Mouse (Mus musculus): ENCODE data around the gene Myh2. TPM values are rescaled to one million over a fixed set of nuclear protein-coding genes. Genes with fewer than 3 reads are reported as not detected.

Myh2 gene
- polyA plus RNA-seq (2015; fragmentation: Nextera tagmentation; extraction: Ambion mirVana): not detected in 2 replicates

- Histone ChIP-seq H3K27me3 (no peaks in the 10 kb centered on the region), H3K36me3 (no peaks in the 10 kb centered on the region), H3K4me3 (replicated peaks) (no peak within 1 kb of the TSS), H3K4me1 (replicated peaks) (no peaks in the 10 kb centered on the region), H3K9ac (replicated peaks) (no peak within 1 kb of the TSS), H3K27ac (no peak within 1 kb of the TSS), H3K4me2 (replicated peaks) (no peak within 1 kb of the TSS), H3K9me3 (no peaks in the 10 kb centered on the region)
- ATAC-seq: no peak
- 63% methylated on average over 14 of the region's 14 CpGs for WGBS
Observed at GRCm38 (mm10) chr11:67170727-67171126, at the start of gene Myh2. Gene Myh2, plus strand, starts transcription at chr11:67171027.

DNA sequence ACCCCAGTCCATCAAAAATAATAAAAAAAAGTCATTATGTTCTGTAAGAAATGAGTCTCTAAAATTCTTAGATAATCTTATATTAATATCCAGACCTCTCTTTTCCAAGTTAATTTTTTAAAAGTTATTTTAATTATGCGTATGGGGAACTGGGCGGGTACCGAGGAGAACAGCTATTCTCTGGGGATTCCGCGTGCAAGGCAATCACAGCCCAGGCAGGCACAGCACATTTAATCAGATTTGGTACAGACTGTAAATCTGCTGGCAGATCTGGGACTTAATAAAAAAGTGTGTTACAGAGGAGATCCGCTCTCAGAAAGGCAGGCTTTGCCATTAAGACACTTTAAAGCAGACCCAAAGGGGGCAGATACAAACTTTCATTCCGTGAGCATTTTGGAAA, 45.9 kb upstream of the Myh2 start:
- no peak for ATAC-seq
- Histone ChIP-seq H3K36me3 (no peaks in the 10 kb centered on the region), H3K4me3 (replicated peaks) (no peak overlapping the region), H3K4me2 (replicated peaks) (no peak overlapping the region), H3K27me3 (no peaks in the 10 kb centered on the region), H3K4me1 (replicated peaks) (peaks cover 12% of the 10 kb centered on the region), H3K9me3 (no peaks in the 10 kb centered on the region), H3K27ac (no peak overlapping the region), H3K9ac (replicated peaks) (no peak overlapping the region)
- 63% methylated on average over 7 of the region's 7 CpGs for WGBS

- no peaks in the 10 kb centered on the region for H3K36me3 ChIP-seq
- no peak overlapping the region for H3K9ac ChIP-seq (replicated peaks)
- ATAC-seq: no peak
- no peaks in the 10 kb centered on the region for H3K9me3 ChIP-seq
- WGBS: 78% methylated on average over 17 of the region's 17 CpGs
- H3K4me3 ChIP-seq (replicated peaks): no peak overlapping the region
- no peaks in the 10 kb centered on the region for H3K27me3 ChIP-seq
- no peak overlapping the region for H3K4me2 ChIP-seq (replicated peaks)
- H3K27ac ChIP-seq: 0 out of 2 replicates have a peak overlapping the region, but pooled peaks have one; percentile 2
- peaks cover 8% of the 10 kb centered on the region; the same call in 1 of the 2 replicates for H3K4me1 ChIP-seq (replicated peaks)
Observed at GRCm38 (mm10) chr11:67125361-67125760, 45.5 kb upstream of the Myh2 start.

GRCm38 (mm10) chr11:67133526-67133925, 37.3 kb upstream of the Myh2 start:
- 81% methylated on average over 2 of the region's 2 CpGs for WGBS

DNA sequence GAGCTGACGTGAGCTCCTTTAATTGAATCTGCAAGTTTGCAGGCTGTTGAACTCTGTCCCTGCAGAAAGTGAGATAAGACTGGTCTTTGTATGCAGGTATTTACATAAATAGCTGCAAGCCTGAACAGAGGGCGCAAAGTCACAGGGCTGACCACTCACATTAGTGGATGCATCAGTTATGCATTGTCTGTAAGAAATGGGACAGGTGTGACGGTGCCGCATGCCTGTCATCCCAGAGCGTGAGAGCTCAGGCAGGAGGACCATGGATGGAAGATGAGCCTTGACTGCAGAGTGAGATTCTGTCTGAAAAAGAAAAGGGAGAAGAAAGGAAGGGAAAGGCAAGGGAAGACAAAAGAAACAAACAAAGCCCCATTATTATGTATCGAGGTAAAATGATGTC, 36.2 kb upstream of the Myh2 start:
- 56% methylated on average over 6 of the region's 6 CpGs for whole genome bisulfite sequencing
- no peaks in the 10 kb centered on the region for H3K36me3 ChIP-seq
- H3K4me1 ChIP-seq (replicated peaks): peaks cover 3% of the 10 kb centered on the region; the same call in 1 of the 2 replicates
- H3K4me2 ChIP-seq (replicated peaks): no peak overlapping the region
- 0 out of 2 replicates have a peak, but pooled peaks have one; percentile 48 for ATAC-seq
- H3K27ac ChIP-seq: no peak overlapping the region
- no peak overlapping the region for H3K4me3 ChIP-seq (replicated peaks)
- no peaks in the 10 kb centered on the region for H3K27me3 ChIP-seq
- no peaks in the 10 kb centered on the region for H3K9me3 ChIP-seq
- H3K9ac ChIP-seq (replicated peaks): no peak overlapping the region

More at GRCm38 (mm10) chr11:67133526-67133925, 37.3 kb upstream of the Myh2 start:
- Histone ChIP-seq H3K36me3 (no peaks in the 10 kb centered on the region), H3K4me3 (replicated peaks) (no peak overlapping the region), H3K27me3 (no peaks in the 10 kb centered on the region), H3K4me1 (replicated peaks) (peaks cover 3% of the 10 kb centered on the region; the same call in 1 of the 2 replicates), H3K4me2 (replicated peaks) (no peak overlapping the region), H3K9ac (replicated peaks) (no peak overlapping the region), H3K9me3 (no peaks in the 10 kb centered on the region), H3K27ac (no peak overlapping the region)
- ATAC-seq: no peak

- no peak overlapping the region for H3K27ac ChIP-seq
- H3K9ac ChIP-seq (replicated peaks): no peak overlapping the region
- no peak for ATAC-seq
- H3K4me3 ChIP-seq (replicated peaks): no peak overlapping the region
- H3K27me3 ChIP-seq: no peaks in the 10 kb centered on the region
- no peaks in the 10 kb centered on the region for H3K9me3 ChIP-seq
- no peak overlapping the region for H3K4me2 ChIP-seq (replicated peaks)
- WGBS: 92% methylated on average over 2 of the region's 2 CpGs
- no peaks in the 10 kb centered on the region for H3K36me3 ChIP-seq
- peaks cover 3% of the 10 kb centered on the region; the same call in 1 of the 2 replicates for H3K4me1 ChIP-seq (replicated peaks)
Observed at GRCm38 (mm10) chr11:67135532-67135931, 35.3 kb upstream of the Myh2 start.

GRCm38 (mm10) chr11:67139556-67139955, 31.3 kb upstream of the Myh2 start:
- Histone ChIP-seq H3K36me3 (no peaks in the 10 kb centered on the region), H3K4me2 (replicated peaks) (no peak overlapping the region), H3K4me3 (replicated peaks) (no peak overlapping the region), H3K27ac (no peak overlapping the region), H3K4me1 (replicated peaks) (peaks cover 2% of the 10 kb centered on the region; the same call in 1 of the 2 replicates), H3K9me3 (no peaks in the 10 kb centered on the region), H3K27me3 (no peaks in the 10 kb centered on the region), H3K9ac (replicated peaks) (no peak overlapping the region)
- WGBS: 90% methylated on average over 8 of the region's 8 CpGs
- no peak for ATAC-seq

DNA sequence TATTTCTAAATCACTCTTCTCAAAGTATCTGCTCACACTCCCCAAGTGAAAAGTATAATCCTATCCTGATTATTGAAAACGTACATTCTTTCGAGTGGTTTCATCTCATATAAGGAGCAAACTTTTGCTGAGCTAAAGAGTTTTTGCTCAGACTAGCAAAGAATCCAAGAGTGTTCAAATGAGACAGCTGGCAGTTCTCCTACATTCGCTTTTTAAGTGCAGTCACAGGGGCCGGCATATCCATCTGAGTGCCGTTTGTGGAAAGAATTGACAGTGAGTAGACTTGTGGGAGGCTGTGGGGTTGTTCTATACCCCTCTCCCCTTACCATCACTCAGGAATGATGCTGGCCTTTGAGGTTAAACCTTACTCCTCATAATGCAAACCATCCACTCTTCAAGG, 30.7 kb upstream of the Myh2 start:
- H3K27ac ChIP-seq: no peak overlapping the region
- no peaks in the 10 kb centered on the region for H3K27me3 ChIP-seq
- no peaks in the 10 kb centered on the region for H3K9me3 ChIP-seq
- no peak overlapping the region for H3K4me3 ChIP-seq (replicated peaks)
- 93% methylated on average over 5 of the region's 5 CpGs for WGBS
- H3K4me2 ChIP-seq (replicated peaks): no peak overlapping the region
- H3K9ac ChIP-seq (replicated peaks): no peak overlapping the region
- no peak for ATAC-seq
- H3K36me3 ChIP-seq: no peaks in the 10 kb centered on the region
- H3K4me1 ChIP-seq (replicated peaks): no peaks in the 10 kb centered on the region

DNA sequence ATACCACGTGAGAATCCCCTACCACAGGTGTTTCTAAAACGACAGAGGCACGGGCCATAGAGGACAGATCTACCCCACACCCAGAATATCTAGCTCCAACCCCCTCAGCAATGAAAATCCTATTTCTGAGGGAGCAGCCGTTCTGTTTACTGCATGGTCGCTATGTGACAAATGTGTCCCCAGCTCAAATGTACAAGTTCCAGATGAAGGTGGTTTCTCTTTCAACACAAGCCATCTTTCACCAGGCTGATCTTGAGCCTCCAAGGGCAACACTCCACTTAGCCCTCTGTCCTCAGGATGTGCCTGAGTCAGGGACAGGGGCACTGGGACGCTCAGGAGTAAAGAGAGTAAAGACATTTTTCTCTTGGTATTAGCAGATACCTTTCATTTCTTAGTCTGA, 29.8 kb upstream of the Myh2 start:
- 86% methylated on average over 6 of the region's 6 CpGs for WGBS
- ATAC-seq: no peak
- Histone ChIP-seq H3K9me3 (no peaks in the 10 kb centered on the region), H3K4me2 (replicated peaks) (no peak overlapping the region), H3K9ac (replicated peaks) (no peak overlapping the region), H3K4me1 (replicated peaks) (no peaks in the 10 kb centered on the region), H3K27me3 (no peaks in the 10 kb centered on the region), H3K36me3 (no peaks in the 10 kb centered on the region), H3K27ac (no peak overlapping the region), H3K4me3 (replicated peaks) (no peak overlapping the region)

DNA sequence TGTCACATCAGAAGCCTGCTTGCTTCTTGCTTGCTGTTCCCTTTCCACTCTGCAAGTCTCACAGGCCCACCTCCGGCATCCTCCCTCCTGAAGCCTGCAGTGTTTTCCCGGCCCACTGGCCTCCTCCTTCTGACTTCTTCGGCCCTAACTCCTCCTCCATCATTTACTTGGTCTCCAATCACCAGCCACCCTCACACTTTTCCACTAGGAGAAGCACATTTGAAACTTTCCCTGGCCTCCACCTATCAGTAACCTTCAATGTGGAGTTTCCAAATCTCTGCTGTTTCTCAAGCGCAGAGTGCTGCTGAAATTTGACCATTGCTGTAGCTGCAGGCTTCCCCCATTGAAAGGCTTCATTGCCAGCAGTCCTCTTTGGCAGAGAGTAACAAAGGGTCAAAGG, 28.8 kb upstream of the Myh2 start:
- H3K9ac ChIP-seq (replicated peaks): no peak overlapping the region
- no peaks in the 10 kb centered on the region for H3K4me1 ChIP-seq (replicated peaks)
- no peaks in the 10 kb centered on the region for H3K9me3 ChIP-seq
- ATAC-seq: no peak
- H3K4me2 ChIP-seq (replicated peaks): no peak overlapping the region
- no peaks in the 10 kb centered on the region for H3K27me3 ChIP-seq
- no peak overlapping the region for H3K4me3 ChIP-seq (replicated peaks)
- no peaks in the 10 kb centered on the region for H3K36me3 ChIP-seq
- WGBS: 72% methylated on average over 4 of the region's 4 CpGs
- H3K27ac ChIP-seq: no peak overlapping the region

DNA sequence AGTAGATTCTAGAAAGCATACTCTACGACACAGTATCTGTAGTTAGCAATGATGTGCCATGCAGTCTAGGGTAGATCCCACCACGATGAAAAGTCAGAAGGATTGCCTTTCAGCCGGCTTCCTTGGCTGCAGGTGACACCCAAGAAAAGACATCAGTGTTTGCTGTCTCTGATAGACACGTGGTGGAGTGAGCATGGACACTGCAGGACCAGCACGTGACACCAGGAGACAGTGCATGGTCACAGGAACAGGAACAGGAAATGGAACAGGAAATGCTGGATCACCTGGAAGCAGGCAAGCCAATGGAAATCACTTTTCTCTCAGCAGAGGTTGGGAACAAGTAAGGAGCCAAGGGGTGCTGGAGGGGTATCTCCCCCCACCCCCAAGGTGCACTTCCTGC, 27.8 kb upstream of the Myh2 start:
- Histone ChIP-seq H3K9me3 (no peaks in the 10 kb centered on the region), H3K4me3 (replicated peaks) (no peak overlapping the region), H3K4me2 (replicated peaks) (no peak overlapping the region), H3K27ac (no peak overlapping the region), H3K36me3 (no peaks in the 10 kb centered on the region), H3K4me1 (replicated peaks) (no peaks in the 10 kb centered on the region), H3K9ac (replicated peaks) (no peak overlapping the region), H3K27me3 (no peaks in the 10 kb centered on the region)
- 87% methylated on average over 5 of the region's 5 CpGs for WGBS
- no peak for ATAC-seq

DNA sequence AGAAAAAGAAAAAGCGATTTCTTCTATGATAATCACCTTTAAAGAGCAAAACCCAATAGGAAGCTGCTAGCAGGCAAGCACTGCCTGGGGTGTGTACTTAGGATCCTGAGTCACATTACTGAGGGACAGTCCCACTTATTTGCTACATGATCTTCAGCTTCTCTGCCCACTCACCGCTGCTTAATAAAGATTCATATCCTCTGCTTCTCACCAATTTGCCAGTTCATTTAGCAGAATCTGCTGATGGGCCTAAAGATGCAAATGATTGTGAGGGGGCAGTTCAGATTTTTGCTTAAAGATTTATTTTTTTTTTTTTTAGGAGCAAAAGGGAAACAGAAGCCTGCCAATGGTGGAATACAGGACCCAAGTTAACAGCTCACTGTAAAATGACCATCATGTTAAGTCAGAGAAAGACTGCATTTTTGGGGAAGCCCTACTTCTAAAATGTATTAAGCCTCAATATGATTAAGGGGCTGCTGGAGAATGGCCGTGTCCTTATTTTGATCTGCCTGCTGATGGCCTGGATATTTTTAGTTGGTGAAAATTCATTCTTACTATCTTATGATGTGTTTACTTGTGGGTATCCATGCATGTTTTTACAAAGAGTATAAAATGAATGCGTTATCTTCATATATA, 26.8 kb upstream of the Myh2 start:
- 89% methylated on average over 4 of the region's 4 CpGs for WGBS
- H3K9ac ChIP-seq (replicated peaks): no peak overlapping the region
- H3K9me3 ChIP-seq: no peaks in the 10 kb centered on the region
- no peaks in the 10 kb centered on the region for H3K4me1 ChIP-seq (replicated peaks)
- no peak overlapping the region for H3K4me3 ChIP-seq (replicated peaks)
- ATAC-seq: no peak
- H3K27ac ChIP-seq: no peak overlapping the region
- H3K4me2 ChIP-seq (replicated peaks): no peak overlapping the region
- no peaks in the 10 kb centered on the region for H3K27me3 ChIP-seq
- no peaks in the 10 kb centered on the region for H3K36me3 ChIP-seq

All from midbrain, embryonic 13.5 days (tissue).